Mouse (Mus musculus) heart, embryonic 15.5 days (tissue): ENCODE measurements around the gene Fgd1. TPM values are rescaled to one million over a fixed set of nuclear protein-coding genes. Genes with fewer than 3 reads are reported as not detected.

ENCODE experiments used
- ATAC-seq: fragments of 200-750 bp; cut with Nextera tagmentation; replicated peaks from 2 replicates; pipeline ENCODE4 v1.8.0; 2017; ENCODE audit warnings: low read depth, moderate TSS enrichment; ENCODE audit not compliant: insufficient number of reproducible peaks, insufficient read depth, low FRiP score
- H3K27ac ChIP-seq: fragments of 300-500 bp; sonication (generic); 2 replicates; pipeline ENCODE4 v1.5.1; 2015; ENCODE audit warnings: mild to moderate bottlenecking, inconsistent platforms
- H3K27me3 ChIP-seq: fragments of 300-500 bp; sonication (generic); 2 replicates; pipeline ENCODE4 v1.6.1; 2015; ENCODE audit warnings: inconsistent platforms
- H3K36me3 ChIP-seq: fragments of 300-500 bp; sonication (generic); 2 replicates; pipeline ENCODE4 v1.6.1; 2015; ENCODE audit warnings: mild to moderate bottlenecking, inconsistent platforms
- H3K4me1 ChIP-seq: fragments of 300-500 bp; sonication (generic); replicated peaks from 2 replicates; pipeline ENCODE4 v1.6.1; 2015; ENCODE audit warnings: inconsistent platforms
- H3K4me2 ChIP-seq: fragments of 300-500 bp; sonication (generic); 2 replicates; pipeline ENCODE4 v1.6.1; 2015; ENCODE audit warnings: inconsistent platforms, mild to moderate bottlenecking, moderate library complexity
- H3K4me3 ChIP-seq: fragments of 300-500 bp; sonication (generic); 2 replicates; pipeline ENCODE4 v1.5.1; 2015; ENCODE audit warnings: mild to moderate bottlenecking, inconsistent platforms
- H3K9ac ChIP-seq: fragments of 300-500 bp; sonication (generic); 2 replicates; pipeline ENCODE4 v1.6.1; 2015; ENCODE audit warnings: mild to moderate bottlenecking, inconsistent platforms
- H3K9me3 ChIP-seq: fragments of 300-500 bp; sonication (generic); replicated peaks from 2 replicates; pipeline ENCODE4 v1.6.1; 2016; ENCODE audit warnings: inconsistent platforms
- WGBS: fragments of 180-500 bp; shearing (Covaris S2); methylation state at CpG from one replicate; pipeline ENCODE4 v1.1.7; 2015; ENCODE audit warnings: mixed read lengths; 5-methylcytosine and 5-hydroxymethylcytosine counted together
- polyA plus RNA-seq: library from polyadenylated mRNA; unstranded; fragments of >200 nt; fragmentation: Nextera tagmentation; extraction: Ambion mirVana; gene quantifications from 2 replicates; pipeline ENCODE4 v1.2.1, GENCODE M21; 2015

The Fgd1 gene
- polyA plus RNA-seq, result 6.2 and 9.0 TPM in 2 replicates

- H3K36me3 ChIP-seq, result no peaks in the 10 kb centered on the region
- ATAC-seq, result no peak
- H3K27me3 ChIP-seq, result no peaks in the 10 kb centered on the region
- H3K9me3 ChIP-seq, result no peaks in the 10 kb centered on the region
- WGBS, result 75% methylated on average over 8 of the region's 8 CpGs
- H3K4me2 ChIP-seq, result peak within 1 kb of the TSS; percentile 63
- H3K27ac ChIP-seq, result peak within 1 kb of the TSS; percentile 88
- peaks cover 11% of the 10 kb centered on the region for H3K4me1 ChIP-seq
- H3K9ac ChIP-seq, result peak within 1 kb of the TSS; percentile 71
- H3K4me3 ChIP-seq, result peak within 1 kb of the TSS; percentile 74
Observed at GRCm38 (mm10) chrX:151045850-151046249, at the start of gene Fgd1. Gene Fgd1 (plus strand): TSS chrX:151046150.

- H3K4me3 ChIP-seq, result no peak overlapping the region
- no peaks in the 10 kb centered on the region for H3K4me1 ChIP-seq
- no peak overlapping the region for H3K27ac ChIP-seq
- no peaks in the 10 kb centered on the region for H3K27me3 ChIP-seq
- 82% methylated on average over 3 of the region's 3 CpGs for WGBS
- no peak overlapping the region for H3K9ac ChIP-seq
- no peaks in the 10 kb centered on the region for H3K9me3 ChIP-seq
- ATAC-seq, result no peak
- H3K36me3 ChIP-seq, result peaks cover 21% of the 10 kb centered on the region
- no peak overlapping the region for H3K4me2 ChIP-seq
Observed at GRCm38 (mm10) chrX:150996775-150997174, 49.2 kb upstream of the Fgd1 start.

GRCm38 (mm10) chrX:151016938-151017877, 28.7 kb upstream of the Fgd1 start, which contains the start of gene Gnl3l:
Gene Gnl3l (minus strand): TSS chrX:151017322.
- peak within 1 kb of the TSS; percentile 77 for H3K27ac ChIP-seq

GRCm38 (mm10) chrX:151017897-151018296, 28.1 kb upstream of the Fgd1 start:
- Histone ChIP-seq H3K4me1 (peaks cover 5% of the 10 kb centered on the region; the same call in 1 of the 2 replicates), H3K27me3 (no peaks in the 10 kb centered on the region), H3K27ac (peak overlapping the region; percentile 77), H3K4me2 (peak overlapping the region; percentile 54), H3K9ac (0 out of 2 replicates have a peak overlapping the region, but pooled peaks have one; percentile 21), H3K4me3 (peak overlapping the region; percentile 59), H3K9me3 (no peaks in the 10 kb centered on the region), H3K36me3 (no peaks in the 10 kb centered on the region)
- WGBS, result 8% methylated on average over 3 of the region's 3 CpGs
- no peak for ATAC-seq

More at GRCm38 (mm10) chrX:151016938-151017877, 28.7 kb upstream of the Fgd1 start, which contains the start of gene Gnl3l:
- H3K4me3 ChIP-seq, result peak within 1 kb of the TSS; percentile 59
- peaks cover 4% of the 10 kb centered on the region; the same call in 1 of the 2 replicates for H3K36me3 ChIP-seq
- peak; percentile 99 for ATAC-seq
- 15% methylated on average over 43 of the region's 43 CpGs for WGBS
- H3K9ac ChIP-seq, result peak within 1 kb of the TSS; percentile 41
- H3K4me2 ChIP-seq, result peak within 1 kb of the TSS; percentile 63
- peaks cover 5% of the 10 kb centered on the region; the same call in 1 of the 2 replicates for H3K4me1 ChIP-seq
- H3K27me3 ChIP-seq, result no peaks in the 10 kb centered on the region
- no peaks in the 10 kb centered on the region for H3K9me3 ChIP-seq

DNA sequence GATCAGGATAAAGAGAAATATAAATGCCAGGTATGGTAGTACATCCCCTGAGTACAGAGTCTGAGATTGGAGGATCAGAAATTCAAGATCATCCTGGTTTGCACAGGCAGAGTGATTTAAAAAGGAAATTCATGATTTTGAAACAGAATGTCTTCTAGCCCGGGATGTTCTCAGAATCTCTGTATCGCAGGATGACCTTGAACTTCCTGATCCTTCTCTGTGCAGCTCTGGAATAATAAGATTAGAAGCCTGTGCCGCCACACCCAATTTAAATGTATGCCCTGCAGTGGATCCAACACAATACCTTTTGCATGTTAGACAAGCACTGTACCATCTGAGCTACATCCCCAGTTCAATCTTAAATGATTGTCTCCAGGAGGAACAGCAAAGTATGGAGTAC, 27.2 kb upstream of the Fgd1 start:
- H3K9me3 ChIP-seq, result no peaks in the 10 kb centered on the region
- no peak overlapping the region for H3K9ac ChIP-seq
- ATAC-seq, result no peak
- no peaks in the 10 kb centered on the region for H3K36me3 ChIP-seq
- peaks cover 5% of the 10 kb centered on the region; the same call in 1 of the 2 replicates for H3K4me1 ChIP-seq
- H3K4me2 ChIP-seq, result no peak overlapping the region
- WGBS, result 71% methylated on average over 3 of the region's 3 CpGs
- H3K27ac ChIP-seq, result no peak overlapping the region
- no peaks in the 10 kb centered on the region for H3K27me3 ChIP-seq
- H3K4me3 ChIP-seq, result no peak overlapping the region

DNA sequence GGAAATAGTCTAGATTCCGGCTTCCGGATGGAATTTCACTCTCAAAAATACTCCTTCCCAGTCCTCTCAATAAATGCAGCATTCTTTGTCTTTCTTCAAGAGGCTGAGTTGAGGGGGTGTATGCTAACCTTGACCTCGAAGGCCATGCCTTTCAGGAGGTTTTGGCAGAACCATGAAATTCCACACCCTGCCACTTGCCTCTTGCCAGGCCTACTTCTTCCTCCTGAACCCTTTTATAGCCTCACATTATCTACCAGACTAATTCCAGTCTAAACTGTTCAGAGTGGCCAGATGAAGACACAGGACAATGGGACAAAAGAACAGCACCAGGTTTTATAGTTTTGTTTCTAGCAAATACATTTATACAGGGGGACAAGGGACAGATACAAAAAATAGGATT, 14.6 kb upstream of the Fgd1 start:
- no peaks in the 10 kb centered on the region for H3K27me3 ChIP-seq
- H3K4me2 ChIP-seq, result no peak overlapping the region
- ATAC-seq, result peak; percentile 31; the same call in 1 of the 2 replicates
- H3K27ac ChIP-seq, result peak overlapping the region; percentile 62
- H3K4me1 ChIP-seq, result no peaks in the 10 kb centered on the region
- WGBS, result 40% methylated on average over 3 of the region's 3 CpGs
- no peaks in the 10 kb centered on the region for H3K9me3 ChIP-seq
- no peak overlapping the region for H3K4me3 ChIP-seq
- no peak overlapping the region for H3K9ac ChIP-seq
- H3K36me3 ChIP-seq, result no peaks in the 10 kb centered on the region

- Histone ChIP-seq H3K4me1 (no peaks in the 10 kb centered on the region), H3K4me3 (no peak overlapping the region), H3K9ac (no peak overlapping the region), H3K27ac (no peak overlapping the region), H3K36me3 (no peaks in the 10 kb centered on the region), H3K9me3 (no peaks in the 10 kb centered on the region), H3K4me2 (no peak overlapping the region), H3K27me3 (no peaks in the 10 kb centered on the region)
- no peak for ATAC-seq
- 58% methylated on average over 5 of the region's 5 CpGs for WGBS
Observed at GRCm38 (mm10) chrX:151041223-151041622, 4.7 kb upstream of the Fgd1 start.

DNA sequence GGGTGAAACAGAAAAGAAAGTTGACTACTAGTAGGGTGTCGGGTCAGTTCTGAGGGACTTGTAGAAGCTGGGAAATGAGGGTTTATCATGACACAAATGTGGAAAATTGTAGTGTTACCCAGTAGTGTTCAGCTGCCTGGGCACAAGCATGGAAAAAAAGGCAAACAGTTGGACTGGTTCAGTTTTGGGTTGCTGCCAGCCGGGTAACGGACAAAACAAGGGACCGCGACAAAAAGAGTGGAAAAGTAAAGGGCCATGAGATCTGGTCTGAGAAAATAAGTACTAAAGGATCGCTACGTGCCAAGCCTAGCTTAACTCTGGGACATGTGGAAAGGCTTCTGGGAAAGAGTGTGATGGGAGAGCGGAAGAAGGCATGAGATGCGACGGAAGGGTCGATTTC, 371 bp downstream of the Fgd1 start:
- ATAC-seq, result no peak
- Histone ChIP-seq H3K36me3 (no peaks in the 10 kb centered on the region), H3K9ac (no peak overlapping the region), H3K4me1 (peaks cover 11% of the 10 kb centered on the region), H3K4me2 (peak overlapping the region; percentile 63), H3K4me3 (peak overlapping the region; percentile 74), H3K27me3 (no peaks in the 10 kb centered on the region), H3K9me3 (no peaks in the 10 kb centered on the region), H3K27ac (peak overlapping the region; percentile 88)
- 50% methylated on average over 11 of the region's 11 CpGs for WGBS

DNA sequence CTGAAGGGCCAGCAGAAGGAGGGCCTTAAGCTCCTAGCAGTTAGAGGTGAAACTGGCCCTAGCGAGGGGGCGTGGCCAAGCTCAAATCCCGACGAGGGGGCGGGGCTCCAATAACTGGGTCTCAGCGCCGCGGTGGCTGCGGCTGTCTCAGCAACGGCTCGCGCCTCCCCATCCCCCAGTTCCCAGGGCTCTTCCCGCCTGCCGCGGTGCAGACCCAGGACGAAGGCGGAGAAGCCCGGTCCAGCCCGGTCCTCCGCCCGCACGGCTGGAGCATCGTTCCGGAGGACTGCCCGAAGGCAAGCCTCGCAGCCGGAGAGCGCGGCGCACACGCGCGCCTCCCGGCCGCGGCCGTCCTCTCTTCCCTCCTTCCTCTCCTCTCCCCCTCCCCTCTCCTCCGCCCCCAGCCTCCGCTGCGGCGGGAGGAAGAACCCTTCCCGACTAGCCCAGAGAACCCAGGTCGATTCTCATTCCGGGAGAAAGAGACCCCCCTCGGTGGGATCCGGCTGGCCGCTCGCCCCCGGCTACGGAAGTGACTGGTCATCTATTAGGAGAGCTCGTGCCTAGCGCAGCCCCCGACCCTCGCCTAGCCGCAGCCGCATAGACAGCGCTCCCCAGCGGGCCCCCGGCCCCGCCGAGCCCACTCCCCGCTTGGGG, 954 bp downstream of the Fgd1 start:
- H3K9me3 ChIP-seq, result no peaks in the 10 kb centered on the region
- no peaks in the 10 kb centered on the region for H3K36me3 ChIP-seq
- H3K27me3 ChIP-seq, result no peaks in the 10 kb centered on the region
- H3K9ac ChIP-seq, result peak overlapping the region; percentile 71
- peak overlapping the region; percentile 88 for H3K27ac ChIP-seq
- peak overlapping the region; percentile 74 for H3K4me3 ChIP-seq
- H3K4me2 ChIP-seq, result peak overlapping the region; percentile 63
- H3K4me1 ChIP-seq, result peaks cover 11% of the 10 kb centered on the region
- 19% methylated on average over 59 of the region's 62 CpGs for WGBS
- ATAC-seq, result peak; percentile 83

- peak; percentile 53 for ATAC-seq
- no peaks in the 10 kb centered on the region for H3K27me3 ChIP-seq
- WGBS, result 20% methylated on average over 49 of the region's 56 CpGs
Observed at GRCm38 (mm10) chrX:151047431-151048058, 1.6 kb downstream of the Fgd1 start.

More at GRCm38 (mm10) chrX:151047431-151048058, 1.6 kb downstream of the Fgd1 start:
- H3K4me1 ChIP-seq, result peaks cover 11% of the 10 kb centered on the region
- H3K36me3 ChIP-seq, result no peaks in the 10 kb centered on the region
- H3K9ac ChIP-seq, result peak overlapping the region; percentile 71
- H3K4me2 ChIP-seq, result peak overlapping the region; percentile 63
- peak overlapping the region; percentile 74 for H3K4me3 ChIP-seq
- peak overlapping the region; percentile 88 for H3K27ac ChIP-seq
- H3K9me3 ChIP-seq, result no peaks in the 10 kb centered on the region
